Mouse (Mus musculus): ENCODE data around the gene Rab42. TPM values are rescaled to one million over a fixed set of nuclear protein-coding genes. Genes with fewer than 3 reads are reported as not detected.
"Not testable (repeated sequence)": the region's sequence is repeated elsewhere in the genome, so short reads cannot be mapped to it uniquely, and the experiment has no call there.

Rab42 gene
- polyA plus RNA-seq, 1 experiment from 2014 or later, result 0.77 TPM

DNA sequence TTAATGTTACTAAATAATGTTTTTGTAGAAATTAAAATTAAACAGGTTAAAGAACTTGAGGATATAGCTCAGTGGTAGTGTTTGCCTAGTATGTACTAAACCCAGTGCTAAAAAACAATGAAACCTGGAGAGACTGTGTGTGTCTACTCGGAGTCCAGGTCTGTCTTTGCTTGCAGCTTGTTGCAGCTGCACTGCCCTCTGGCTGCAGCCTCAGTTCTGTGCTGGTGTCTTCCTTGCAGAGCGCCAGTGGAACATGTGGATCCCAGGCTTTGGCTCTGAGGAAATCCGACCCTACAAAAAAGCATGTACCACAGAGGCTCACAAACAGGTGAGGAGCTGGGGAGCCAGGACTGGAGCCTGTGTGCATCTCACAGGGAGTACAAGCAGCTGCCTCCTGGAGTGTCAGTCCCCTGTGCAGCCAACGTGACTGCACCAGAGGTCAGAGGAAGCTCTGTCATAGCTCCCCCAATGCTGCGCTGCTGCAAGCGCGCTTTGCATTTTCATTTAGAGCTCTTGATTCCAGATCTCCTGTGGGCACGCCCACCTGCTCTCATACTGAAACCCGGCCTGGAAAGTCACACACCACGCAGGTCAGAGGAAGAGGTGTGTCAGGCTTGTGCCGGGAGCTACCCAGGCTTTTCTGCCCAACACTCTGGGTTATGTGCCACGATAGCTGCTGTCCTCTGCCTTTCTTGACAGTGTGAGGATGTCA is 11.4 kb downstream of the Rab42 start:
- 84% methylated on average over 12 of the region's 12 CpGs for WGBS
- Histone ChIP-seq H3K4me3 (no peak overlapping the region), H3K27ac (no peak overlapping the region), H3K9me3 (peaks cover 4% of the 10 kb centered on the region; the same call in 1 of the 2 replicates), H3K27me3 (ENCODE audit: insufficient read depth, poor library complexity, severe bottlenecking) (no peaks in the 10 kb centered on the region), H3K36me3 (peaks cover 66% of the 10 kb centered on the region), H3K4me1 (replicated peaks) (no peaks in the 10 kb centered on the region)
- no peak for DNase-seq (ENCODE audit: low spot score)

DNA sequence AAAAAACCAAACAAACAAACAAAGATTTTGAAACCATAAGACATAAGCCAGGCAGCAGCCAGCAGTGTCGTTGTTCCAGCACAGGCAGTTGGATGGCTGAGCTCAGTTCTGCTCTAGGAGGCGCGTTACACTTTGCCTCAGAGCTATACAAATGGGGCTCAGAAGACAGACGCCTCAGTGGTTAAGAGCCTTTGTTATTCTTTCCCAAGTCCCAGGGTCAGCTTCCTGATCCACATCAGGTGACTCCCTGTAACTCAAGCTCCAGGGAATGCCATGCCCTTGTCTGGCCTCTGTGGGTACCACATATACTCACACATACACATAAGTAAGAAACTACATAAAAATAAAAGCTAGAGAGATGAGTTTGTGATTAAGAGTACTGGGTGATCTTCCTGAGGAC is 12.1 kb downstream of the Rab42 start:
- Histone ChIP-seq H3K27ac (no peak overlapping the region), H3K9me3 (peaks cover 4% of the 10 kb centered on the region; the same call in 1 of the 2 replicates), H3K4me3 (no peak overlapping the region), H3K4me1 (replicated peaks) (no peaks in the 10 kb centered on the region), H3K27me3 (ENCODE audit: insufficient read depth, poor library complexity, severe bottlenecking) (no peaks in the 10 kb centered on the region), H3K36me3 (peaks cover 73% of the 10 kb centered on the region)
- no peak for DNase-seq (ENCODE audit: low spot score)
- WGBS, result 95% methylated on average over 4 of the region's 4 CpGs

DNA sequence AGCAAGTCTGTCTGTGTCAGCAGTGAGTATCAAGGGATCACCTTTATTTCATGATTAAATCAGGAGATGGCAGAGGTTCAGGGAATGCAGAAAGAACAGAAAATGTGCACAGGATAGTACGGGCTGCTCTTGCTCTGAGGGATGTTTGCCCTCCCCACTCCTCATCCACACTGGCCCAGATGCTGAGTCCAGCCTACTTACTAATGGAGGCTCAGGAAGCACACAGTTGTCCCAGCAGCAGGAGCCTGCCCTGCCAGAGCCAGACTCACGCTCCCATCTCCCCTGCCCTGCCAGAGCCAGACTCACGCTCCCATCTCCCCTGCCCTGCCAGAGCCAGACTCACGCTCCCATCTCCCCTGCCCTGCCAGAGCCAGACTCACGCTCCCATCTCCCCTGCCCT is 14.3 kb downstream of the Rab42 start:
- H3K9me3 ChIP-seq; H3K27ac ChIP-seq; H3K4me1 ChIP-seq (replicated peaks); H3K27me3 ChIP-seq (ENCODE audit: insufficient read depth, poor library complexity, severe bottlenecking); DNase-seq (ENCODE audit: low spot score); H3K4me3 ChIP-seq: not testable (repeated sequence)
- 78% methylated on average over 4 of the region's 5 CpGs for WGBS
- H3K36me3 ChIP-seq, result peaks cover 77% of the 10 kb centered on the region

- peak overlapping the region; percentile 86; the same call in 1 of the 2 replicates for H3K4me3 ChIP-seq
Observed at GRCm38 (mm10) chr4:132275949-132276348, 27.2 kb downstream of the Rab42 start.

DNA sequence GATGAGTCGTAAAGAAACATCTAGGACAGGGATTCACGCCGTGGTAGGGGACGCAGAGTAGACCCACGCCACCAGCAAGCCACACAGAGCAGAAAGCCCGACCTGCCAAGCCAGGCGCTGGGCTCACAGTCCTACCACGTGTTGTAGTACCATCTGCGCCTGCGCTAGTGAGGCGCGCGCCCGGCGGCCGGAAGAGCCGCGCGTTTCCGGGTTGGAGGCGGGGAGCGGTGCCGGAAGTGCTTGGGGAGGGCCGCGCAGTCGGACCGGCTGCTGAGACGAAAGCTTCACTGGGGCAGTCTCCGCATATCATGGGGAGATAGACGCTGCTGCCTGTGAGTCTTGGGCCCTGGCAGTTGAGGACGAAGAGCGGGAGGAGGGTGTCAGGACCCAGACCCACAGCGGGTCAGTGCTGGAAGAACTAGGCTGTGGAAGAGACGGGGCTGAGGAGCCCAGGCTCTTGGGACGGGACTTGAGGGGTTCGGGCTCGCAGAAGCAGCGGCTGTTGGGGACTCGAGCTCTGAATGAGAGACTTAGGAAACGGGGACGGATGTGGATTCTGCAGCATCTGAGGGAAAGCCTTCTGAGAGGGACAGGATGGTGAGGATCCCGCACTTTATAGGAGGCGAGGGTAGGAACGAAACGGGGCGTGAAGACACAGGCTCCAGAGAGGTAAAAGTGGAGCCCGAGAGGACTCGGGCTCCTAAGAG is 28.9 kb downstream of the Rab42 start, which contains the start of gene Taf12:
Gene Taf12 (plus strand): TSS at position 220 of the 707 bp plus-strand sequence.
- WGBS, result under 1% methylated on average over 48 of the region's 48 CpGs
- Histone ChIP-seq H3K36me3 (peaks cover 5% of the 10 kb centered on the region; the same call in 1 of the 2 replicates), H3K4me3 (peak within 1 kb of the TSS; percentile 86), H3K27me3 (ENCODE audit: insufficient read depth, poor library complexity, severe bottlenecking) (no peaks in the 10 kb centered on the region), H3K4me1 (replicated peaks) (peaks cover 34% of the 10 kb centered on the region), H3K9me3 (no peaks in the 10 kb centered on the region), H3K27ac (peak within 1 kb of the TSS; percentile 93)
- peak; percentile 94 for DNase-seq (ENCODE audit: low spot score)

More at GRCm38 (mm10) chr4:132275949-132276348, 27.2 kb downstream of the Rab42 start:
- Histone ChIP-seq H3K9me3 (no peaks in the 10 kb centered on the region), H3K27me3 (ENCODE audit: insufficient read depth, poor library complexity, severe bottlenecking) (no peaks in the 10 kb centered on the region), H3K27ac (no peak overlapping the region), H3K36me3 (peaks cover 10% of the 10 kb centered on the region; the same call in 1 of the 2 replicates), H3K4me1 (replicated peaks) (peaks cover 28% of the 10 kb centered on the region)
- 96% methylated on average over 3 of the region's 3 CpGs for WGBS
- no peak for DNase-seq (ENCODE audit: low spot score)

- H3K4me1 ChIP-seq (replicated peaks), result peaks cover 34% of the 10 kb centered on the region
- H3K27me3 ChIP-seq (ENCODE audit: insufficient read depth, poor library complexity, severe bottlenecking), result no peaks in the 10 kb centered on the region
- 0 out of 2 replicates have a peak overlapping the region, but pooled peaks have one; percentile 93 for H3K27ac ChIP-seq
- DNase-seq (ENCODE audit: low spot score), result no peak
- H3K9me3 ChIP-seq, result no peaks in the 10 kb centered on the region
- H3K4me3 ChIP-seq, result peak overlapping the region; percentile 86
- H3K36me3 ChIP-seq, result peaks cover 5% of the 10 kb centered on the region; the same call in 1 of the 2 replicates
- WGBS, result 80% methylated on average over 2 of the region's 2 CpGs
Observed at GRCm38 (mm10) chr4:132273166-132273565, 30.0 kb downstream of the Rab42 start.

DNA sequence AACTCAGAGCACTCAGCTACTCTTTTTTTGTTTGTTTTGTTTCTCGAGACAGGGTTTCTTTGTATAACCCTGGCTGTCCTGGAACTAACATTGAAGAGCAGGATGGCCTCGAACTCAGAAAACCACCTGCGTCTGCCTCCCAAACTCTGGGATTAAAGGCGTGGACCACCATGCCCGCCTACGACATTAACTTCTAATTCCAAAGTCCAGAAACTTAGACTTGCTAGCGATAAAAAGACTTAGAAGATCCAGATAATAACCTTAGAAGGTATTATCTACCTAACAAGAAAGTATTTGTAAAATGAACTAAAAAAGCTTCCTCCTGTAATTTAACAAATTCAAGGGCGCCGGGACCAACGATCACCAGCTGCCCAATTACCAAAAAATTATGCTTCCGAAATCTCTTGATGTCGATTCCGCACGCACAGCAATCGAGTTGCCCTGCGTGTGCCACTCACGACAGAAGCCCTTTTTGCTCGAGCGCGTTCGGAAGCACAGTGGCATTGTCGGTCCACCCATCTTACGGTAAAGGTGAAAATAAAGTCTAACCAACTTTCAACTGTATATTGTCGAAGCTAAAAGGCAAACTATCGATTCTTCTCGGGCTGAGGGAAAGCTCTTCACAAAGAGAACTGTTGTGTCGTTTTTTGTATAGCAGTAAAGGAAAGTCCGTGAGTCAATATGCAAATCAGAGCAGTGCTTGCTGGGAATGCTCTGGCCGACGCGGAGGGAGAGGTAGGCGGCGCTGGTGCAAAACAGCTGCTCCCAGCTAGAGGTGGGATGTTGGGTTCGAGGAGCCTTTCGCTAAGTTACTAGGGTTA is 33.2 kb downstream of the Rab42 start:
- H3K36me3 ChIP-seq, result no peaks in the 10 kb centered on the region
- H3K4me1 ChIP-seq (replicated peaks), result peaks cover 20% of the 10 kb centered on the region
- H3K9me3 ChIP-seq, result no peaks in the 10 kb centered on the region
- peak overlapping the region; percentile 99 for H3K27ac ChIP-seq
- peak; percentile 90 for DNase-seq (ENCODE audit: low spot score)
- peak overlapping the region; percentile 43 for H3K4me3 ChIP-seq
- no peaks in the 10 kb centered on the region for H3K27me3 ChIP-seq (ENCODE audit: insufficient read depth, poor library complexity, severe bottlenecking)
- WGBS, result under 1% methylated on average over 35 of the region's 35 CpGs

- WGBS, result 18% methylated on average over 6 of the region's 6 CpGs
- no peaks in the 10 kb centered on the region for H3K27me3 ChIP-seq (ENCODE audit: insufficient read depth, poor library complexity, severe bottlenecking)
- H3K4me1 ChIP-seq (replicated peaks), result peaks cover 18% of the 10 kb centered on the region
- H3K27ac ChIP-seq, result peak overlapping the region; percentile 23; the same call in 1 of the 2 replicates
- H3K36me3 ChIP-seq, result no peaks in the 10 kb centered on the region
- 0 out of 2 replicates have a peak overlapping the region, but pooled peaks have one; percentile 16 for H3K4me3 ChIP-seq
- no peaks in the 10 kb centered on the region for H3K9me3 ChIP-seq
- no peak for DNase-seq (ENCODE audit: low spot score)
Observed at GRCm38 (mm10) chr4:132268871-132269739, 34.1 kb downstream of the Rab42 start.

DNA sequence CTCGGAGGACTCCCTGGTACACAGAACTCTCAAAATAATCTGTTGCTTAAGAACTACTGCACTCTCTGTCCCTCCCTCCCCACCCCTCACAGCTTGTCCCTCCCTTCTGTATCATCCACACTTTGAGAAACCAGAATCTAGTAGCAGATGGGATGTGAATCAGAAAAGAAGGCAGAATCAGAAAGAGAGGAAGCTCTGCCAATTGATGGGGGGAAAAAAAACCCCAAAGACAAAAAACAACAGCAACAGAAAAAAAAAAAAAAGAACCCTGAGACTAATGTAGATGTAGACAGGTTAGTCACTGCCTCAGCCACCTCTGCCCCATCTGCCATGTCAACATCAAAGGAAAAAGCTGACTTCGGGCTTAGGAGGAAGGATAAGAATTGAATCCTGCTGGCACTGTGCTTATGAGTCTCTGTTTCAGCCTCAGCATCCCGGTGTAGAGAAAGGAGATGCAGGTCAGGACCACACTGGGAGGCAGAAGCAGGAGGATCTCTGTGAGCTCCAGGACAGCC is 36.3 kb downstream of the Rab42 start:
- no peaks in the 10 kb centered on the region for H3K27me3 ChIP-seq (ENCODE audit: insufficient read depth, poor library complexity, severe bottlenecking)
- WGBS, result 85% methylated on average over 3 of the region's 3 CpGs
- no peaks in the 10 kb centered on the region for H3K9me3 ChIP-seq
- peaks cover 7% of the 10 kb centered on the region for H3K4me1 ChIP-seq (replicated peaks)
- no peak overlapping the region for H3K27ac ChIP-seq
- H3K36me3 ChIP-seq, result no peaks in the 10 kb centered on the region
- H3K4me3 ChIP-seq, result no peak overlapping the region
- DNase-seq (ENCODE audit: low spot score), result no peak

DNA sequence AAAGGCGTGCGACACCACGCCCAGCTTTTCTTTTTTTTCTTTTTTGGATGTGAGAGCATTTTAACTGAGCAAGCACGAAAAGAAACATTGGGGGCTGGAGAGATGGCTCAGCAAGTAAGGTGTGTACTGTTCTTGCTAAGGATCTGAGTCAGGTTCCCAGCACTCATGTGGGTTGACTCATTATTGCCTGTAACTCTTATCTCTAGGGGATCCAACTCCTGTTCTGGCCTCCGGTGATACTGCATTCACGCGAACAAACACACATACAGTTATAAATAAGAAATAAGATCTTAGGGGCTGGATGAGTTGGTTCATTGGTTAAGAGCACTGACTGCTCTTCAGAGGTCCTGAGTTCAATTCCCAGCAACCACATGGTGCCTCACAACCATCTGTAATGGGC is 39.9 kb downstream of the Rab42 start:
- Histone ChIP-seq H3K27ac (no peak overlapping the region), H3K36me3 (0 out of 2 replicates have a peak, but pooled peaks cover 2% of the 10 kb centered on the region), H3K27me3 (ENCODE audit: insufficient read depth, poor library complexity, severe bottlenecking) (no peaks in the 10 kb centered on the region), H3K4me3 (no peak overlapping the region), H3K4me1 (replicated peaks) (peaks cover 26% of the 10 kb centered on the region), H3K9me3 (no peaks in the 10 kb centered on the region)
- 95% methylated on average over 7 of the region's 7 CpGs for WGBS
- DNase-seq (ENCODE audit: low spot score), result no peak

DNA sequence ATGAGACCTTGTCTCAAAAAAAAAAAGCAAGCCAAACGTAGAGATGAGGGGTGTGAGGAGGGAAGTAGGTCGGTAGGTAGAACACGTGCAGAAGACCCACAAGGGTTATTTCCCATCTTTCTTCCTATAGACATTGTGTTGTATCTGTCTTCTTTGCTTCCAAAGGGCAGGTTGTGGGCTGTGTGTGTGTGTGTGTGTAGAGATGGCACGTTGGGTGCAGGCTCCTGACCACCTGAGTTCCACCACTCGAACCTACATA is 40.9 kb downstream of the Rab42 start:
- H3K4me1 ChIP-seq (replicated peaks), result peaks cover 26% of the 10 kb centered on the region
- no peak for DNase-seq (ENCODE audit: low spot score)
- H3K9me3 ChIP-seq, result no peaks in the 10 kb centered on the region
- no peaks in the 10 kb centered on the region for H3K27me3 ChIP-seq (ENCODE audit: insufficient read depth, poor library complexity, severe bottlenecking)
- peak overlapping the region; percentile 99 for H3K27ac ChIP-seq
- H3K36me3 ChIP-seq, result 0 out of 2 replicates have a peak, but pooled peaks cover 5% of the 10 kb centered on the region
- WGBS, result 83% methylated on average over 5 of the region's 5 CpGs
- H3K4me3 ChIP-seq, result peak overlapping the region; percentile 96; the same call in 1 of the 2 replicates
